Mouse (Mus musculus) right cerebral cortex, postnatal 25 days (tissue): ENCODE data around the gene Krtap16-1.
A peak's percentile ranks its signal among the peaks of the same experiment; 100 is the strongest.

Experiments
- DNase-seq: peaks from one replicate; pipeline ENCODE4 v3.0.0; 2022

Krtap16-1 gene

GRCm38 (mm10) chr11:99986180-99986647, at the start of gene Krtap16-1:
Gene Krtap16-1 (minus strand): TSS chr11:99986597.
- no peak for DNase-seq

DNA sequence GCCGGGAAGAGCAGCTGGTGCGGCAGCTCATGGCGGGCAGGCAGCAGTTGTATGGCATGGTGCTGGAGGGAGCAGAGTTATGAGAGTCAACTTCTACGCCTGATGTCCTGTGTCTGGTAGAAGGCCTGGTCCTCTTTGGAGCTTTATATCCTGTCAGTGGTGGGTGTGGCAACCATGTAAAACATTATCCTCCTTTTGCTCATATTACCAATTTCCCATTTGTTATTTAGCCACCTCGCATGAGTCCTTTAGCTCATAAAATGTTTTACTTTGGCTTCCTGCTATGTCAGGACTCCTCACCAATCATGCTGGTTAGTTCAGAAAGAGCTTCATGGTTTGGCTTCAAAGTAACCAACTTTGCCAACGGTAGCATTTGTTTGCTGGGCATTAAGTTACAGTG, 43.4 kb upstream of the Krtap16-1 start, which contains the start of gene Krt33b:
Gene Krt33b, minus strand, starts transcription at position 101 of the 400 bp plus-strand sequence.
- no peak for DNase-seq

DNA sequence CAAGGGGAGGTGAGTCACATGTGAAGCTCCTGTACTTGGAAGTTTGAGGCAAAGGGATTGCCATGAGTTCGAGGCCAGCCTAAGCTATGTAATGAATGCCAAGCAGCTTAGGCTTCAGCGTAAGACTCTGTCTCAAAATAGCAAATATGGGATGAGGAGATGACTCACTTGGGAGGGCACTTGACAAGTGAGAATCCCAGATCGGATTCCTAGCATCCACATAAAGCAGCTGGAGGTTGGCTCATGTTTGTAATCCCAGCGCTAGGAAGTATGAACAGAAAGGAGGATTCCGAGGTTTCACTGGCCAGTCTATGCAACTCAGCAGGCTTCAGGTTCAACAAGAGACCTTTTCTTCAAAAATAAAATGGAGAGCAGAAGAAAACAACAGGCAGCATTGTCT, 35.0 kb upstream of the Krtap16-1 start:
- DNase-seq = no peak

DNA sequence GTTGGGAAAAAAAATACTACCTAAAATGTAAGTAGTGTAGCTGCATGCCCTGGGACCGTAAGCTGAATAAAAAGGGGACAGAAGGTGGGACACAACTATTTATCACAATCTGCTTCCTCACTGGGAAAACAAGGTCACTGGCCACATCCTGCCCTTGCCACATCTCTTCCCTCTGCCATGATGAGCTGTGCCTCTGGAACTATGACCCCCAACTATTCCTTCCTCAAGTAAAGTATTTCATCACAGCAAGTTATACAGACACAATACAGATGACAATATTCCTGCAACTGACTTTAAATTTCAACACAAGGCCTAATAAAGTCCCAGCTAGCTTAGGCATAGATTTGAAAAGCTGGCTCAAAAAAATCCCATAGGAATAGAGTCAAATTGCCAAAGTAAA, 33.1 kb upstream of the Krtap16-1 start:
- no peak for DNase-seq

DNA sequence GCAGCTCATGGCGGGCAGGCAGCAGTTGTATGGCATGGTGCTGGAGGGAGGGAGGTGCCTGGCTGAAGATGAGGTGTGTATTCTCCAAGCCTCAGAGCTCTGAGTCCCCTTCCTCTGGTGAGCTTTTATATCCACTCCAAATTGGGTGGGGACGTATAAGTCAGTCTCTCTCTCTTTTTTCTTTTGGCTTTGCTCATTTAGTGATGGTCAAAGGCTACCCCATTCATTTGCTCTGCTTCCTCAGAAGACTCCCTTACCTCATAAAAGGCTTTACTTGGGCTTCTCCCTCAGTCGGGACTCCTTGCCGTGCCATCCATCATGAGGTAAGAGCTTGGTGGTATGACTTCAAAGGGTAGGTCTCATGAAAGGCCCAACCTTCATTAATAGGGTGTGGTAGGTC, 29.7 kb upstream of the Krtap16-1 start, which contains the start of gene Krt33a:
Gene Krt33a, minus strand, starts transcription at position 101 of the 400 bp plus-strand sequence.
- DNase-seq = no peak

DNA sequence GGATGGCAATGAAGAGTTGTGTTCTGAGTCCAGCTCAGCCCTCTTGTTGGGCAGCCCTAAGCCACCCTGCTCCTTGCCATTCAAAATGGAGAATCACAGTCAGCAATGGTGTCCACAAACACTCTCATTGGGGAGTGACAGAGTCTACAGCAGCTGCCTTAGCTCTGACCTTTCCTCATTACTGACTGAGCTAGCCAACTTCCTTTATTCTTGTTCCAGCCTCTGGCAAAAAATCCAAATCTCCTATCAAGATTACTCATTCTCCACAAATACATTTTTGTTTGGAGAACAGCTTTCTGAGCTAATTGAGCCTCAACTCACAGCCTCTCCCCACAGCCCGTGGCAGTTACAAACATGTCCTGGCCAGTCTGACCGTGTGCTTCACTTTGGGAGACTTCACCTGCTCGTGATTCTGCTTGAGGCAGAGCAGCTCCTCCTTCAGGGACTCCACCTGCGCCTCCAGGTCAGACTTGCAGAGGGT, 27.3 kb upstream of the Krtap16-1 start:
- DNase-seq = no peak

DNA sequence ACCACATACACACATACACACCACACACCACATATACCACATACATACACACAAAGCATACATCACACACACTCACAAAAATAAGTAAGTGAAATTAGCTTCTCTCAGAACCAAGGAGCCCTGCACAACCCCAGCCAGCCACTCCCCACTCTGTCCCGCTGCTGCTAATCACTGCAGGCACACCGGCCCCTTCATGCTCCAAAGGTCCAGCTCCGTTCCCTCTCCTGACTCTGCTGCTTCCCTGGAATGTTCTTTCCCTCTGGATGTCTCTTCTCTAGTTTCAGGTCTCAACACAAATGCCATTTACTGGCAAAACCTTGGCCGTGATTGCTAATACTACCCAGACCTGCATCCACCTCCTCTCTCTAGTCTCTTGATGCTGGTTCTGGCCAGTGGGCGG, 24.3 kb upstream of the Krtap16-1 start:
- no peak for DNase-seq

- DNase-seq = no peak
Measured at GRCm38 (mm10) chr11:100008336-100008735, 21.9 kb upstream of the Krtap16-1 start.

DNA sequence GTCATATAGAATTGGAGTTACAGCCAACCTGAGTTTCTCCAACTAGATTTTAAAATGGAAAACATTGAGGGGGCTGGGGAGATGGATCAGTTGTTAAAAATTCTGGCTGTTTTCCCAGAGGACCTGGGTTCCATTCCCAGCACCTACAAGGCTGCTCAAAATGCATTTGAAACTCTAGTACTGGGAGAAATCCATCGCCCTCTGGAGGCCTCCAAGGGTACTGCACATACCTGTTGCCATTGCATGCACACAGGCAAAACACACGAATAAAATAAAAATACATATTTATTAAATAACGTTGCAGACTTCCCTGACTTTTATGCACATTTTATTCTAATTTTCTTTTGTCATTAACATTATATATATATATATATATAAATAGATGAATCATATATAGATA, 20.2 kb upstream of the Krtap16-1 start:
- no peak for DNase-seq

DNA sequence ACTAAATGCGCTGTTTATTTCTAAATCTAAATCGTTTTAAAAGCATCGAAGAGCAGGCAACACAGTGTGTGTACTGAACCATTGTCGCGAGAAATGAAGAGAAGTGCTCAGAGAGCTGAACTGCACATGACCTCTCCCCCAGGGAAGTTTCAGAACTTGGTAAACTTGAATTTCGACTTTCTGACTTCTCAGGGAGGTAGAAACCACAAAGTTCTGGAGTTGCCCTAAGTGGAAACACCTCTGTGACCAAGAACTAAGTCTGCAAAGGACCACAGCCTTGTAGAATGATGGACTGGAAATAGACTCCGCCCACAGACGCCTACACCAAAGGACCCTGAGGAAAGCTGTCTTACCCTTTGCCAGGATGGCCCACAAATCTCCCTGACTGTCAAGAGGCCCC, 19.5 kb upstream of the Krtap16-1 start:
- DNase-seq = no peak

DNA sequence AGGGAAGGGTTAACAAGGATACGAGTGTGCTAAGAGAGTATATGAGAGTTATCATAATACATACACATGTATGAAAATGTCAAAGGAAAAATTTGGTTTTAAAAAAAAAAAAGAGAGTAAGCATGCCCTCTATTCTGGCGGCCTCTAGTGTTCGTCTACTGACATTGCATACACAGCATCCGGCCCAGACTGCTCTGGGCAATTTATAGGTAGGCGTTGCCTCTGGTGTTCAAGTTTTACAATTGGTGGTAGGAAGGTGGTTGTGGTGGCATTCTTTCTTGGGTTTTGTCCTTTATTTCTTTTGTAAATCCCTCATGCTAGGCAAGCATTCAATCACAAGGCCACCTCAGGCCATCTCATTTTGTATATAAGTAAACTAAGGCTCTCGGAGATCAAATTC, 18.4 kb upstream of the Krtap16-1 start:
- DNase-seq = no peak

- no peak for DNase-seq
Measured at GRCm38 (mm10) chr11:99999091-99999490, 12.7 kb upstream of the Krtap16-1 start.

- no peak for DNase-seq
Measured at GRCm38 (mm10) chr11:99994384-99994661, 7.9 kb upstream of the Krtap16-1 start.

GRCm38 (mm10) chr11:99993620-99994383, 7.4 kb upstream of the Krtap16-1 start, which contains the start of gene Krtap17-1:
Gene Krtap17-1 (minus strand): TSS chr11:99993994.
- no peak for DNase-seq

- DNase-seq = no peak
Measured at GRCm38 (mm10) chr11:99990571-99990970, 4.2 kb upstream of the Krtap16-1 start.

DNA sequence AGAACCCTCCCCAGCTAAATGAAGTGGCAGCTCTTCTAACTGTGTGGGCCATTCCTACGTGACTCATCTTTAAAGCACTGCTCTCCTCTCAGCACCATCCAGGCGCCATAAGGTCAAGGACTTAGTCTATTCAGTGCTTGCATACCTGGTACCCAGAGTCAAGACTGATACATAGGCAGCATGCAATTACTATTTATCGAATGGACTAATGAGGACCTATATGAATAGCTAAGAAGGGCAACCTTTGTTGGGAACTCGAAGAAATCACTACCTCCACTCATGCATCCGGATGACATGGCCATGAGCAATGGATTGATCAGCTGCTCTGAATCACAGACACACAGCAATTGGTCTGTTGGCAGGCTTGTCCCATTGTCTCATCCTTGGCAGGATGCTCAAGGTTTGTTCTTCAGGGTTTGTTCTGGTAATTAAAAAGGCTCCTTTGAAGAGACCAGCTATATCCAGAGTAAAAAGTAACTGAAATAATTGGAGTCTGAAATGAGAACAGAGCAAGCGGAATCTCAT, 3.5 kb upstream of the Krtap16-1 start:
- DNase-seq = no peak

DNA sequence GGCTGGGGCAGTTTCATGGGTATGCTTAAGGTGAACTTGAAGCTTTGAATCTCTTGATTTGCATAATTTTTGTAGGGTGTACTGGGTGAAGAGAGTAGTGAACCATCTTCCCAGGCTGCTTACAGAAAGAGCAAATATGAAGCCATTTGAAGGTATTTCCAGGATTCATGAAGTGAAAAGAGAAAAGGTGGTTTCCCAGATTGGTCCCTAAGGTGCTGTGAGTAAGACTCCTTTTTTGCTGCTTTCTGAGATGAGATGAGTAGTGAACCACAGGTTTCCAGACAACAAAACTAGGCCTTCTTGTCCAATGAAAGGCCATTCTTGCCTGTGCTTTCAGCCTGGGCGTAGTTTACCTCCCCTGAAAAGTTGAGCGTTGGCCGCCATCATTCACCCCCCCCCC, 2.1 kb upstream of the Krtap16-1 start:
- no peak for DNase-seq

DNA sequence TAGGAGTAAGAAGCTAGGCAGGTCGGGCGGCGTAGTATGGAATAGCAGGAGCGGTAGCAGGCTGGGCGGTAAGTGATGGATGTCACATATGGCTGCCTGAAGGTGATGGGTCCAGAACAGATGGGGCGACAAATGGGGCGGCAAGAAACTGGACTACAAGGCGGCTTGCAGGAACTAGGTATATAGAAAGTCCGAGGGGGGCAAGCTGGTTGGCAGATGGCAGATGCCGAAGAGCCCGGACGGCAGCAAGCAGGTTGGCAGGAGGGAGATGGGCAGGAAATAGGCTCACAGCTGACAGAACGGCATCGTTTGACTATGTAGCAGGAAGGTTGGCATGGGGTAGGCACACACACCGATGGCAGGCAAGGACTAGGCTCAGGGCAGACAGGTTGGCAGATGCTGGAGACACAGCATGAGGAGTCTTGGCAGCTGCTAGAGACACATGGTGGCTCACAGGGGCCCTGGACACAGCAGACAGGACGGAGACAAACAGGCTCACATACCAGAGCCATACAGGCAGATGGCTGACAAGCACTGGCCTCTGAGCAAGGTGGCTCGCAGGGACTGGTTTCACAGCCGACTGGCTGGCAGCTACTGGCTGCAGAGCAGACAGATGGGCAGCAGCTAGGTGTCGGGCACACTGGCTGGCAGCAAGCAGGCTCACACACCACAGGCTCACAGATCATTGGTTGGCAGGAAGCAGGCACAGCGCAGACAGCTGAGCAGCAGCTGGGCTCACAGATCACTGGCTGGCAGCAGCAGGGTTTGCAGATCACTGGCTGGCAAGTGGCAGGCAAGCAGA, 905 bp downstream of the Krtap16-1 start:
- DNase-seq = peak; percentile 48

GRCm38 (mm10) chr11:99983442-99983841, 3.0 kb downstream of the Krtap16-1 start:
- DNase-seq = no peak

GRCm38 (mm10) chr11:99982731-99983130, 3.7 kb downstream of the Krtap16-1 start:
- DNase-seq = no peak

DNA sequence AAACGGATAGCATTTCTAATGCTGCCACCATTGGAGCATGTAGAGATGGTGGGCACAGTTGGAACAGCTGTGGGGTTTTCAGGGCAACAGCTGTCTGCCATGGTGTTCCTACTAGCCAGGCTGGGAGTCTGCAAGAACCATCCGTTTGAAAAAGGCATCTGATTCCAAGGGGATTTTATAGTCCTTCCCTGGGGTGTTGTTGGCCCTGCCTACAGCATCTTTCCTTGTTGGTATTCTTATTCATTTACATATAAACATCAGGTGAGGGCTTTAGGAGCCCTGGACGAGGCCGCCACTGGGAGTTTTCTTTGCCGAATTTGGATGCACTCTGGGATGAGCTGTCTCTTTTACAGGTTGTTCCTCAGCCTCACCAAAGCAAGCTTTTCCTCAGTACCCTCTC, 7.4 kb downstream of the Krtap16-1 start, which contains the start of gene Krtap29-1:
Gene Krtap29-1, minus strand, starts transcription at position 101 of the 400 bp plus-strand sequence.
- no peak for DNase-seq

DNA sequence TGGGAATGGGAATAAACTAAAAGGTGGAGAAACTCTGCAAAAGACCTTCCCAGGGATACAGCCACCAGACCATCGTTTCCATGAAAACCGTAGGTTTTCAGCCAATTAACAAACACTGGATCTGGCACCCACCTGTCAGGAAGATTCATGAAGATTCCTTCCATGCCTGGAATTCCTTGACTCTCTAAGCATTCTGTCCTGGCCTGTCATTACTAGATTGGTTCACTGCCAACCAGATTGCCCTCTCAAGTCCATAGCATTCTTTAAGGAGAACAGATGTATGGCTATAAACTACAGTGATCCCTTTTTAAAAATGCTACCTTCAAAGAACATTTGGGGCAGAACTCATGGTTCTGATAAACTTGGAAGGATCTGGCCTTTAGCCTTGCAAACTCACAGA, 20.4 kb downstream of the Krtap16-1 start:
- no peak for DNase-seq

DNA sequence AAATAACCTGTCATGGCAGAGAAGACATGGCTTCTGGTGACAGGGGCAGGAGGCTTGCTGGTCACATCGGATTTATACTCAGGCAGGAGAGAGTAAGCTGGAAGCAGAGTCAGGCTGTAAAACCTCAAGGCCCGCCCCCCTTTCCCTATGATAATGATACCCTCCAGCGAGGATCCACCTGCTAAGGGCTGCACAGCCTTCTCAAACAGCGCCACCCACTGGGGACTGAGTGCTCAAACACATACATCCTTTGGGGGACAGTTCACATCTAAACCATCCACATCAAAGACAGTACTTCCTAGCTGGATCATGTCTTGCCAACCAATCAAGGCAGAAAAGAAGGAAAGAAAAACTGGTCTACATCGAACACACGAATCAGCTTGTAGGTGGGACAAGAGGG, 22.2 kb downstream of the Krtap16-1 start:
- no peak for DNase-seq

- DNase-seq = no peak
Measured at GRCm38 (mm10) chr11:99948175-99948574, 38.2 kb downstream of the Krtap16-1 start, which contains the start of gene Krtap9-5. Gene Krtap9-5 (plus strand): TSS chr11:99948475.
